Mouse (Mus musculus): Measurements from ENCODE around the gene Gstp1. TPM values are rescaled to one million over a fixed set of nuclear protein-coding genes. Genes with fewer than 3 reads are reported as not detected.

Gstp1 gene
- polyA plus RNA-seq, 2 experiments: 274 to 511 TPM

GRCm38 (mm10) chr19:3992416-3992815, 45.4 kb downstream of the Gstp1 start, which contains the start of gene Tbx10:
Gene Tbx10, plus strand, starts transcription at chr19:3992752.
- no peaks in the 10 kb centered on the region for H3K36me3 ChIP-seq (replicated peaks; ENCODE audit: control insufficient read depth, insufficient read depth, low read depth)
- H3K4me3 ChIP-seq (ENCODE audit: insufficient read depth in 1 of 2, low read depth in 2 of 2, low read length in 2 of 2): no peak within 1 kb of the TSS
- no peak within 1 kb of the TSS for H3K9ac ChIP-seq (replicated peaks)
- H3K9me3 ChIP-seq (ENCODE audit: control insufficient read depth, low read length): no peaks in the 10 kb centered on the region
- no peak for DNase-seq (ENCODE audit: low read depth in 3 of 3, low spot score in 3 of 3)
- 44% methylated on average over 5 of the region's 5 CpGs for WGBS (ENCODE audit: insufficient replicate concordance)
- TF ChIP-seq EP300 (IDR thresholded peaks at IDR 0.05; ENCODE audit: low read depth): no peak
- no peak for TF ChIP-seq CTCF (IDR thresholded peaks at IDR 0.05; ENCODE audit: low read depth)
- H3K27me3 ChIP-seq (ENCODE audit: control insufficient read depth, insufficient read depth, low read length): no peaks in the 10 kb centered on the region
- H3K27ac ChIP-seq: no peak within 1 kb of the TSS
- H3K4me1 ChIP-seq (replicated peaks; ENCODE audit: control insufficient read depth in 2 of 2, insufficient read depth in 2 of 2, low read length in 1 of 2): 0 out of 4 replicates have a peak, but pooled peaks cover 0 to 2% of the 10 kb centered on the region in 2 experiments
- H3K4me2 ChIP-seq (ENCODE audit: low read depth): no peak within 1 kb of the TSS
- no peak for ATAC-seq (ENCODE audit: insufficient read depth)

DNA sequence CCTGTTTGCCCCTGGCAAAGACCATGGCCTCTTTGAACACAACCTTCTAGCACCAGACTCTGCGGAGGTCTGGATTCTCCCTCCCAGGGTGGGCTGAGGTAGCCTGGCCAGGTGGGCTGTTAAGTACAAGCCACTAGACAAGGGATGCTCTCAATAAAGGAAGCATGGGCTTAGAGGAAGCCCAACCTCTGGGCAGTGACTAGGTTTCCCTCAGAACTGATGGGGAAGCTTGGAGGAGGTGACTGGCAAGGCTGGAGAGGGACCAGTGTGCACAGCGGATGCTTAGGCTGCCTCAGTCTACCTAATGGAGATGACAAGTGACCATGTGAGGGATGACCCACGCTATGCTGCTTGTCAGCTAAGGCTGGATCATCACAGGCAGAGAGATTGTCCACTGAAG, 45.8 kb downstream of the Gstp1 start:
- 74% methylated on average over 3 of the region's 3 CpGs for WGBS (ENCODE audit: insufficient replicate concordance)
- no peak overlapping the region for H3K4me2 ChIP-seq (ENCODE audit: low read depth)
- H3K9me3 ChIP-seq (ENCODE audit: control insufficient read depth, low read length): no peaks in the 10 kb centered on the region
- H3K4me1 ChIP-seq (replicated peaks; ENCODE audit: control insufficient read depth in 2 of 2, insufficient read depth in 2 of 2, low read length in 1 of 2): 0 out of 4 replicates have a peak, but pooled peaks cover 0 to 2% of the 10 kb centered on the region in 2 experiments
- TF ChIP-seq EP300 (IDR thresholded peaks at IDR 0.05; ENCODE audit: low read depth) (no peak), CTCF (IDR thresholded peaks at IDR 0.05; ENCODE audit: low read depth) (no peak)
- DNase-seq (ENCODE audit: low read depth in 3 of 3, low spot score in 3 of 3) (no peak), ATAC-seq (ENCODE audit: insufficient read depth) (no peak)
- no peak overlapping the region for H3K27ac ChIP-seq
- H3K4me3 ChIP-seq (ENCODE audit: insufficient read depth in 1 of 2, low read depth in 2 of 2, low read length in 2 of 2): no peak overlapping the region
- no peaks in the 10 kb centered on the region for H3K27me3 ChIP-seq (ENCODE audit: control insufficient read depth, insufficient read depth, low read length)
- H3K36me3 ChIP-seq (replicated peaks; ENCODE audit: control insufficient read depth, insufficient read depth, low read depth): no peaks in the 10 kb centered on the region
- no peak overlapping the region for H3K9ac ChIP-seq (replicated peaks)

- no peak overlapping the region for H3K9ac ChIP-seq (replicated peaks)
- TF ChIP-seq EP300 (IDR thresholded peaks at IDR 0.05; ENCODE audit: low read depth) (no peak), CTCF (IDR thresholded peaks at IDR 0.05; ENCODE audit: low read depth) (no peak)
- no peak overlapping the region for H3K4me2 ChIP-seq (ENCODE audit: low read depth)
- WGBS (ENCODE audit: insufficient replicate concordance): 89% methylated on average over 3 of the region's 3 CpGs
- no peaks in the 10 kb centered on the region for H3K9me3 ChIP-seq (ENCODE audit: control insufficient read depth, low read length)
- H3K27me3 ChIP-seq (ENCODE audit: control insufficient read depth, insufficient read depth, low read length): no peaks in the 10 kb centered on the region
- DNase-seq (ENCODE audit: low read depth in 3 of 3, low spot score in 3 of 3) (no peak), ATAC-seq (ENCODE audit: insufficient read depth) (no peak)
- H3K4me1 ChIP-seq (replicated peaks; ENCODE audit: control insufficient read depth in 2 of 2, insufficient read depth in 2 of 2, low read length in 1 of 2): peaks cover 0 to 2% of the 10 kb centered on the region in 2 experiments; a peak in 1 of 4 replicates
- no peak overlapping the region for H3K4me3 ChIP-seq (ENCODE audit: insufficient read depth in 1 of 2, low read depth in 2 of 2, low read length in 2 of 2)
- no peaks in the 10 kb centered on the region for H3K36me3 ChIP-seq (replicated peaks; ENCODE audit: control insufficient read depth, insufficient read depth, low read depth)
- H3K27ac ChIP-seq: no peak overlapping the region
Measured at GRCm38 (mm10) chr19:3991562-3991961, 46.2 kb downstream of the Gstp1 start.

- Histone ChIP-seq H3K4me3 (ENCODE audit: insufficient read depth in 1 of 2, low read depth in 2 of 2, low read length in 2 of 2) (no peak overlapping the region), H3K4me1 (replicated peaks; ENCODE audit: control insufficient read depth in 2 of 2, insufficient read depth in 2 of 2, low read length in 1 of 2) (peaks cover 0 to 6% of the 10 kb centered on the region in 2 experiments; a peak in 2 of 4 replicates), H3K27me3 (ENCODE audit: control insufficient read depth, insufficient read depth, low read length) (no peaks in the 10 kb centered on the region), H3K9ac (replicated peaks) (no peak overlapping the region), H3K27ac (no peak overlapping the region), H3K9me3 (ENCODE audit: control insufficient read depth, low read length) (no peaks in the 10 kb centered on the region), H3K4me2 (ENCODE audit: low read depth) (no peak overlapping the region), H3K36me3 (replicated peaks; ENCODE audit: control insufficient read depth, insufficient read depth, low read depth) (no peaks in the 10 kb centered on the region)
- WGBS (ENCODE audit: insufficient replicate concordance): 62% methylated on average over 6 of the region's 6 CpGs
- ATAC-seq (ENCODE audit: insufficient read depth) (no peak), DNase-seq (ENCODE audit: low read depth in 3 of 3, low spot score in 3 of 3) (no peak)
- TF ChIP-seq CTCF (IDR thresholded peaks at IDR 0.05; ENCODE audit: low read depth) (no peak), EP300 (IDR thresholded peaks at IDR 0.05; ENCODE audit: low read depth) (no peak)
Measured at GRCm38 (mm10) chr19:3990804-3991203, 47.0 kb downstream of the Gstp1 start.

GRCm38 (mm10) chr19:3988750-3989149, 49.0 kb downstream of the Gstp1 start:
- Histone ChIP-seq H3K27me3 (ENCODE audit: control insufficient read depth, insufficient read depth, low read length) (no peaks in the 10 kb centered on the region), H3K36me3 (replicated peaks; ENCODE audit: control insufficient read depth, insufficient read depth, low read depth) (no peaks in the 10 kb centered on the region), H3K9ac (replicated peaks) (no peak overlapping the region), H3K9me3 (ENCODE audit: control insufficient read depth, low read length) (no peaks in the 10 kb centered on the region), H3K4me1 (replicated peaks; ENCODE audit: control insufficient read depth in 2 of 2, insufficient read depth in 2 of 2, low read length in 1 of 2) (peaks cover 0 to 15% of the 10 kb centered on the region in 2 experiments; a peak in 2 of 4 replicates), H3K27ac (no peak overlapping the region), H3K4me3 (ENCODE audit: insufficient read depth in 1 of 2, low read depth in 2 of 2, low read length in 2 of 2) (no peak overlapping the region), H3K4me2 (ENCODE audit: low read depth) (no peak overlapping the region)
- 74% methylated on average over 4 of the region's 4 CpGs for WGBS (ENCODE audit: insufficient replicate concordance)
- ATAC-seq (ENCODE audit: insufficient read depth) (no peak), DNase-seq (ENCODE audit: low read depth in 3 of 3, low spot score in 3 of 3) (no peak)
- TF ChIP-seq CTCF (IDR thresholded peaks at IDR 0.05; ENCODE audit: low read depth) (peak; percentile 60), EP300 (IDR thresholded peaks at IDR 0.05; ENCODE audit: low read depth) (no peak)

Measured in liver, embryonic 14.5 days (tissue).